Mouse (Mus musculus) neural tube, embryonic 11.5 days (tissue): ENCODE measurements around the gene Hist1h2br. TPM values are rescaled to one million over a fixed set of nuclear protein-coding genes. Genes with fewer than 3 reads are reported as not detected.
A peak's percentile ranks its signal among the peaks of the same experiment; 100 is the strongest.
"Not testable (repeated sequence)": the region's sequence is repeated elsewhere in the genome, so short reads cannot be mapped to it uniquely, and the experiment has no call there.

Source experiments
- ATAC-seq: fragments of 200-750 bp; cut with Nextera tagmentation; 2 replicates; pipeline ENCODE4 v1.8.0; 2017; ENCODE audit warnings: moderate number of reproducible peaks, mild to moderate bottlenecking, moderate TSS enrichment, moderate library complexity; ENCODE audit not compliant: insufficient read depth, low FRiP score, low TSS enrichment
- DNase-seq: peaks from one replicate; pipeline ENCODE4 v3.0.0-alpha.2; 2015; ENCODE audit warnings: low spot score
- H3K27ac ChIP-seq: fragments of 300-500 bp; sonication (generic); 2 replicates; pipeline ENCODE4 v1.5.1; 2014; ENCODE audit warnings: low read depth, mild to moderate bottlenecking, low read length
- H3K27me3 ChIP-seq: fragments of 300-500 bp; sonication (generic); 2 replicates; pipeline ENCODE4 v1.6.1; 2014; ENCODE audit warnings: mild to moderate bottlenecking, low read length, mixed read lengths; ENCODE audit not compliant: control insufficient read depth, insufficient read depth
- H3K36me3 ChIP-seq: fragments of 300-500 bp; sonication (generic); 2 replicates; pipeline ENCODE4 v1.6.1; 2014; ENCODE audit warnings: mild to moderate bottlenecking, low read length, moderate library complexity, mixed read lengths; ENCODE audit not compliant: control insufficient read depth, insufficient read depth
- H3K4me1 ChIP-seq: fragments of 300-500 bp; sonication (generic); 2 replicates; pipeline ENCODE4 v1.6.1; 2014; ENCODE audit warnings: low read length, mixed read lengths; ENCODE audit not compliant: control insufficient read depth, insufficient read depth
- H3K4me2 ChIP-seq: fragments of 300-500 bp; sonication (generic); 2 replicates; pipeline ENCODE4 v1.6.1; 2014; ENCODE audit warnings: low read depth, mild to moderate bottlenecking, moderate library complexity
- H3K4me3 ChIP-seq: fragments of 300-500 bp; sonication (generic); 2 replicates; pipeline ENCODE4 v1.5.1; 2014; ENCODE audit warnings: low read depth, low read length
- H3K9ac ChIP-seq: fragments of 300-500 bp; sonication (generic); 2 replicates; pipeline ENCODE4 v1.6.1; 2014; ENCODE audit warnings: mild to moderate bottlenecking, low read length
- H3K9me3 ChIP-seq: fragments of 300-500 bp; sonication (generic); 2 replicates; pipeline ENCODE4 v1.6.1; 2016; ENCODE audit warnings: low read length; ENCODE audit not compliant: control insufficient read depth
- WGBS: fragments of 180-500 bp; shearing (Covaris S2); extraction: QIAGEN DNeasy Blood & Tissue Kit; methylation state at CpG from one replicate; pipeline ENCODE4 v1.1.7; 2014; 5-methylcytosine and 5-hydroxymethylcytosine counted together
- polyA plus RNA-seq: library from polyadenylated mRNA; unstranded; fragments of >200 nt; fragmentation: Nextera tagmentation; extraction: Ambion mirVana; gene quantifications from 2 replicates; pipeline ENCODE4 v1.2.1, GENCODE M21; 2014

The Hist1h2br gene
- 20.0 TPM in 2 replicates for polyA plus RNA-seq

DNA sequence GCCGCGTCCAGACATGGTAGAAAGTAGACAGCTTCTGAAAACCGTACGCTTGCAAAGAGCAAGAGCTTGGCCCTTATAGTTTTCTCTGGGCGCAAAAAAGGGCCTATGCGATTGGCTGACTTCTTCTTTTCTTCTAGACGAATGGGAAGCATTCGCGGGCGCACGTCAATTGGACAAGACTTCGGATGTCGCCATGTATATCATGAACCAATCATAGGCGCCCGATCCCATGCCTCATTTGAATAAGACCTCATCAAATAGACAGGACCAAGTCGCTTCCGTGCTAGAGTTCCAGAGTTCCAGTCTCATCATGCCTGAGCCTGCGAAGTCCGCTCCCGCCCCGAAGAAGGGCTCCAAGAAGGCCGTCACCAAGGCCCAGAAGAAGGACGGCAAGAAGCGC, at the start of gene Hist1h2br, which contains the start of gene Hist1h2ap:
Gene Hist1h2br, plus strand, starts transcription at position 283 of the 400 bp plus-strand sequence.
Gene Hist1h2ap, minus strand, starts transcription at position 47 of the 400 bp plus-strand sequence.
- not testable (repeated sequence) for H3K4me2 ChIP-seq, H3K4me1 ChIP-seq, DNase-seq, H3K36me3 ChIP-seq, H3K9me3 ChIP-seq, H3K27me3 ChIP-seq, H3K9ac ChIP-seq, H3K27ac ChIP-seq, H3K4me3 ChIP-seq
- peak; percentile 94 for ATAC-seq
- WGBS: no CpG with 5 or more reads among the region's 24 CpGs

DNA sequence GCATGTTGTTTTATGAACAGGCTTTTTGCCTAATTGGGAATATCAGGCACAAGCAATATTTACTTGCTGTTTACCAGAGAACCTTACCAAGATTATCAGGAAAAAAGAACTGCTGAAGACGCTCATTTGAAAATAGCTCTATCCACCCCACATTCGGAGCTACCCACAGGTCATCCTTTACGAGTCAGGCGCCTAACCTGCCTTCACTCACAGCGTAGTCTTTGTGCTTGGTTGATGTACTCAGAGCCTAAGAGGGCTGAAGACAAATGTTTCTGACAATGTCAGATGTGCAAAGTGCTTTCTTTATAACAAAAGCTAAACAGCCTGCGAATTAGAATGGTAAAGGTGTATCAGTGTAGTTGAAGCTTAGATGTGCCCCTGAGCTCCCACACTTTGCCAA, 49.2 kb upstream of the Hist1h2br start:
- peak overlapping the region; percentile 87 for H3K27ac ChIP-seq
- peak overlapping the region; percentile 50 for H3K4me2 ChIP-seq
- WGBS: 16% methylated on average over 6 of the region's 6 CpGs
- H3K27me3 ChIP-seq: no peaks in the 10 kb centered on the region
- H3K9me3 ChIP-seq: no peaks in the 10 kb centered on the region
- DNase-seq (no peak), ATAC-seq (no peak)
- no peaks in the 10 kb centered on the region for H3K36me3 ChIP-seq
- peaks cover 13% of the 10 kb centered on the region; the same call in 1 of the 2 replicates for H3K4me1 ChIP-seq
- H3K9ac ChIP-seq: peak overlapping the region; percentile 55
- H3K4me3 ChIP-seq: no peak overlapping the region

DNA sequence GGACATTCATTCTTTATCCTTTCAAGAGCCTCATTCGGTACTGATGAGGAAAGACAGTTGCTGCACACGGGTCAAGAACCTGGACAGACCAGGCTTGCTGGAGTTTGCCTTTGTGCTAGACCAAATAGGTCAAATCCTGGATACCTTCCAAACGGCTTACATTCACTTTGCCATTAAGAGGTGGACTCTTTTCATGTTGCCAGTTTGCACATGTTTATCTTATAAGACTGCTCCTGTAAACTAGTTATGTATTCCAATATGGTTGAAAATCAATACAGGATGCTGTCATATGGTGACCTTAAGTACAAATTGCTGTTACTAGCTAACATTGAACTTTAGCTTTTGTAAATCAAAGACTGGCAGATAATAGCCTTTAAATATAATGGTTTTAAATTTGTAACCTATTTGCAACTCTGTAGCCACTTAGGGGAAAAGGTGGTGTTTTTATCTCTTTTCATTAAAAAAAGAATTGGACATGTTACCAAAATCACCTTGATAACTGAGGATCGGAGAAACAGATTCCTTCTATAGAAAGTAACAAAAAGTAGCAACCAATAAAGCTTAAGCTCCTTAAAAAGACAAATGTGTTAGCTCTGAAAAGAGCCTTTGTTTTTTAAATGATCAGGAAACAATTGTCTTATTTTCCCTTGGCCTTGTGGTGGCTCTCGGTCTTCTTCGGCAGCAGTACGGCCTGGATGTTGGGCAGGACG, 47.2 kb upstream of the Hist1h2br start:
- Histone ChIP-seq H3K27me3 (no peaks in the 10 kb centered on the region), H3K27ac (peak overlapping the region; percentile 81), H3K4me2 (peak overlapping the region; percentile 43), H3K9me3 (no peaks in the 10 kb centered on the region), H3K4me3 (peak overlapping the region; percentile 25), H3K9ac (peak overlapping the region; percentile 57), H3K36me3 (no peaks in the 10 kb centered on the region), H3K4me1 (peaks cover 18% of the 10 kb centered on the region; the same call in 1 of the 2 replicates)
- WGBS: 4% methylated on average over 8 of the region's 8 CpGs
- ATAC-seq (no peak), DNase-seq (peak; percentile 42)

GRCm38 (mm10) chr13:21786899-21787629, 46.5 kb upstream of the Hist1h2br start, which contains the start of the genes Hist1h2an and Hist1h2bp:
Gene Hist1h2an, minus strand, starts transcription at chr13:21787218.
Gene Hist1h2bp, plus strand, starts transcription at chr13:21787461.
- H3K4me1 ChIP-seq: peaks cover 18% of the 10 kb centered on the region; the same call in 1 of the 2 replicates
- DNase-seq: peak; percentile 87
- not testable (repeated sequence) for H3K36me3 ChIP-seq, H3K27me3 ChIP-seq, H3K9me3 ChIP-seq
- H3K27ac ChIP-seq: peak within 1 kb of the TSS; percentile 81
- 0% methylated on average over 36 of the region's 63 CpGs for WGBS
- H3K9ac ChIP-seq: peak within 1 kb of the TSS; percentile 57
- peak; percentile 94 for ATAC-seq
- peak within 1 kb of the TSS; percentile 25 for H3K4me3 ChIP-seq
- peak within 1 kb of the TSS; percentile 43 for H3K4me2 ChIP-seq

GRCm38 (mm10) chr13:21787760-21788593, 45.6 kb upstream of the Hist1h2br start:
- ATAC-seq: peak; percentile 21
- H3K9me3 ChIP-seq: no peaks in the 10 kb centered on the region
- WGBS: 16% methylated on average over 14 of the region's 21 CpGs

GRCm38 (mm10) chr13:21789925-21790324, 43.6 kb upstream of the Hist1h2br start:
- Histone ChIP-seq H3K27ac (no peak overlapping the region), H3K9me3 (no peaks in the 10 kb centered on the region), H3K4me1 (peaks cover 9% of the 10 kb centered on the region; the same call in 1 of the 2 replicates), H3K4me2 (no peak overlapping the region), H3K9ac (no peak overlapping the region), H3K4me3 (no peak overlapping the region), H3K36me3 (no peaks in the 10 kb centered on the region), H3K27me3 (no peaks in the 10 kb centered on the region)
- DNase-seq: no peak
- ATAC-seq: no peak
- 63% methylated on average over 6 of the region's 6 CpGs for WGBS

More at GRCm38 (mm10) chr13:21787760-21788593, 45.6 kb upstream of the Hist1h2br start:
- peak overlapping the region; percentile 78 for H3K27ac ChIP-seq
- peak overlapping the region; percentile 54 for H3K9ac ChIP-seq
- H3K27me3 ChIP-seq: no peaks in the 10 kb centered on the region
- H3K4me2 ChIP-seq: peak overlapping the region; percentile 40
- DNase-seq: peak; percentile 21
- no peaks in the 10 kb centered on the region for H3K36me3 ChIP-seq
- 0 out of 2 replicates have a peak overlapping the region, but pooled peaks have one; percentile 10 for H3K4me3 ChIP-seq
- peaks cover 18% of the 10 kb centered on the region; the same call in 1 of the 2 replicates for H3K4me1 ChIP-seq

DNA sequence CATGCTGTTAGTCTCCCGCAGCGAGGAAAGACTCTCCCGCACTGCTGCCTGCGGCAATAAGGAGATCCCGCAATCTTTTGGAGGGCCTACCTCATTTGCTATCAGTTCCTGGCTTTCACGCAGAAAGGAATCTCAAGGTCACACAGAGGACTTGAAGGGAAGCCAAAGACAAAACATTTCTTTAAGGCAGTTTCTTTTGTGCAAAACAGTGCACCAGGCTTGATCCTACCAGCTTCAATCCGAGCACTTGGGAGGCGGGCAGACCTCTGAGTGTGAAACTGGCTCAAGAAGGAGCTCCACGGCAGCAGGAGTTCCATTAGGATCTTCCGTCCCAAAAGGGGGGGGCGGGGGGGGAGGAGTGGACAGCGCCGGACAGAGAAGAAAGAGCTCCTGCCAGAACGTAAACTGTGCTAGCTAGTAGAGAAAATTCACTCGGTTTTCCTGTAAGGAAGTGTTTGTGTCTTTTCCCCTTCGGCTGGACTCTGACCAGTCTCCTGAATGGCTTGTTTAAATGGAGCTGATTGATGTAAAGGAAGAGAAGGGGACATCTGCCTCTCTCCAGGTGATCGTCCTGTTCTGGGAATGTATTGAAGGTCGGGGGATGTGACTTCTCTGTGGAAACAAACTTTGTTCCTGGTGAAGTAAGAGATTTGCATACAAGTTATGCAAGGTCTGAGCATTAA, 42.8 kb upstream of the Hist1h2br start:
- Histone ChIP-seq H3K4me3 (no peak overlapping the region), H3K9ac (peak overlapping the region; percentile 11), H3K36me3 (no peaks in the 10 kb centered on the region), H3K27me3 (no peaks in the 10 kb centered on the region), H3K27ac (no peak overlapping the region), H3K9me3 (no peaks in the 10 kb centered on the region), H3K4me2 (peak overlapping the region; percentile 25), H3K4me1 (peaks cover 9% of the 10 kb centered on the region; the same call in 1 of the 2 replicates)
- WGBS: 5% methylated on average over 18 of the region's 18 CpGs
- ATAC-seq (no peak), DNase-seq (peak; percentile 19)
